Mouse (Mus musculus) limb, embryonic 11.5 days (tissue): ENCODE measurements around the gene C1ra. TPM values are rescaled to one million over a fixed set of nuclear protein-coding genes. Genes with fewer than 3 reads are reported as not detected.
"Not testable (repeated sequence)": the region's sequence is repeated elsewhere in the genome, so short reads cannot be mapped to it uniquely, and the experiment has no call there.

ENCODE experiments used
- ATAC-seq: fragments of 200-750 bp; cut with Nextera tagmentation; 2 replicates; pipeline ENCODE4 v1.8.0; 2017; ENCODE audit warnings: low read depth; ENCODE audit not compliant: insufficient number of reproducible peaks, low FRiP score, low TSS enrichment
- DNase-seq: peaks from one replicate; pipeline ENCODE4 v3.0.0-alpha.2; 2015; ENCODE audit warnings: low spot score
- H3K27ac ChIP-seq: fragments of 300-500 bp; sonication (generic); replicated peaks from 2 replicates; pipeline ENCODE4 v1.5.1; 2014; ENCODE audit warnings: low read depth, mild to moderate bottlenecking, low read length
- H3K27me3 ChIP-seq: fragments of 300-500 bp; sonication (generic); 2 replicates; pipeline ENCODE4 v1.6.1; 2014; ENCODE audit warnings: mild to moderate bottlenecking, low read length, mixed read lengths; ENCODE audit not compliant: control insufficient read depth, insufficient read depth
- H3K36me3 ChIP-seq: fragments of 300-500 bp; sonication (generic); 2 replicates; pipeline ENCODE4 v1.6.1; 2014; ENCODE audit warnings: mild to moderate bottlenecking, low read length, moderate library complexity, mixed read lengths; ENCODE audit not compliant: control insufficient read depth, insufficient read depth
- H3K4me1 ChIP-seq: fragments of 300-500 bp; sonication (generic); 2 replicates; pipeline ENCODE4 v1.6.1; 2014; ENCODE audit warnings: low read length, mixed read lengths; ENCODE audit not compliant: control insufficient read depth, insufficient read depth
- H3K4me2 ChIP-seq: fragments of 300-500 bp; sonication (generic); 2 replicates; pipeline ENCODE4 v1.6.1; 2014; ENCODE audit warnings: low read depth, mild to moderate bottlenecking, moderate library complexity; ENCODE audit not compliant: severe bottlenecking
- H3K4me3 ChIP-seq: fragments of 300-500 bp; sonication (generic); 2 replicates; pipeline ENCODE4 v1.5.1; 2014; ENCODE audit warnings: low read depth, low read length
- H3K9ac ChIP-seq: fragments of 300-500 bp; sonication (generic); 2 replicates; pipeline ENCODE4 v1.6.1; 2014; ENCODE audit warnings: mild to moderate bottlenecking, low read length
- H3K9me3 ChIP-seq: fragments of 300-500 bp; sonication (generic); 2 replicates; pipeline ENCODE4 v1.6.1; 2016; ENCODE audit warnings: low read length; ENCODE audit not compliant: control insufficient read depth
- WGBS: fragments of 180-500 bp; shearing (Covaris S2); extraction: QIAGEN DNeasy Blood & Tissue Kit; methylation state at CpG from one replicate; pipeline ENCODE4 v1.1.7; 2014; 5-methylcytosine and 5-hydroxymethylcytosine counted together
- polyA plus RNA-seq: library from polyadenylated mRNA; unstranded; fragments of >200 nt; fragmentation: Nextera tagmentation; extraction: Ambion mirVana; gene quantifications from 2 replicates; pipeline ENCODE4 v1.2.1, GENCODE M21; 2014

Gene C1ra
- polyA plus RNA-seq, 1 experiment from 2014 or later = 0.19 TPM

DNA sequence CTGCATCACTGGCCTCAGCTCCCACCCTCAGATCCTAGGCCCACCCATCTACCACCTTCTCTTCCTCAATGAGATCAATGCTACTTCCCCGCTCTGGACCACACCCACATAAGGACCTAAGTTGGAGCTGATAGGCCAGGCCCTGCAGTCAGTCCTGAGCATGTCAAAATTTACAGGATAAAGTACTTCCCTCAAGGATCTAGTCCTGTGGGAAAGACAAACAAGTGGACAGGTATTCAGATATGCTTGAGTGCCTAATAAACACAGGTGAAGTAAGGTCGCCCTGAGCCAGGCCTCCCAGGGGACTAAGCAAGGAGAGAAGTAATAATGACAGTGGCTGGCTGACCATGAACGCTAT, 32.7 kb upstream of the C1ra start:
- Histone ChIP-seq H3K4me3 (no peak overlapping the region), H3K27me3 (no peaks in the 10 kb centered on the region), H3K27ac (no peak overlapping the region), H3K4me2 (no peak overlapping the region), H3K36me3 (no peaks in the 10 kb centered on the region), H3K9me3 (no peaks in the 10 kb centered on the region), H3K9ac (no peak overlapping the region), H3K4me1 (no peaks in the 10 kb centered on the region)
- WGBS = 89% methylated on average over 3 of the region's 3 CpGs
- DNase-seq = no peak
- ATAC-seq = no peak

DNA sequence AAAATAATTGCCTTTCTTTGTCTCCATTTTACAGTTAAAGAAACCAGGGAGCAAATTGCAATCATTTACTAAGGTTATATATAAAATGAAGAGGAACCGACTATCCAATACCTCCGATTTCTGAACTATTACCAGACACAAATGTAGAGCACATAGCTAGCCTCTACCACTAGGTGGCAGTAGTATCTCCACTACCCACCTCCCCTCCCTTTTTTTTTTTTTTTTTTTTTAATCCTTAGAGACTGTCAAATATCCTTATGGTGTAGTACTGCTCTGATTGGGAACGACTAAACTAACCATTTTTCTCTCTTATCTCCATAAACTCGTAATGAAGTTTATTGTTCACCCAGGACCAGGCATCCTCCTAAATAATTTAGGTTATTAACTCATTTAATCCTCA, 31.9 kb upstream of the C1ra start:
- H3K9me3 ChIP-seq = no peaks in the 10 kb centered on the region
- WGBS = 56% methylated on average over 4 of the region's 4 CpGs
- no peak overlapping the region for H3K27ac ChIP-seq
- H3K27me3 ChIP-seq = no peaks in the 10 kb centered on the region
- ATAC-seq (no peak), DNase-seq (no peak)
- H3K4me2 ChIP-seq = no peak overlapping the region
- H3K4me1 ChIP-seq = no peaks in the 10 kb centered on the region
- no peak overlapping the region for H3K4me3 ChIP-seq
- no peak overlapping the region for H3K9ac ChIP-seq
- no peaks in the 10 kb centered on the region for H3K36me3 ChIP-seq

DNA sequence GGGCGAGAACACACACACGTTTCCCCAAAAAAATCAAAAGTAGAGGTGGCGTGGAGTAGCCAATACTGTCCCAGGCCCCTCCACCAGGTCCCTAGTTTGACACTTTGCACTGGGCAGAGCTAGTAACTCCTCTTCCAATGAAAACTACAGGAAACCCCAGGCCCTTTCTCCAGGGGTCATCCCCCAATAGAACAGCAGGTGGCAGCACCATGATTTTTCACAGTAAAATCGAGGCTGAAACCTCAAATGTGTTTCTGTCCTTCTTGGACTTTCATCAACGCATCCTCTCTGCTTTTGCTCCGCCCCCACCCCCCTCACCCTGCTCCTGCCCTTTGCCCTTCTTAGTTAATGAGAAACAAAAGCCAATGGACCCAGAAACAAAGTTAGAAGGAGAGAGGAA, 30.6 kb upstream of the C1ra start:
- Histone ChIP-seq H3K4me1 (no peaks in the 10 kb centered on the region), H3K9me3 (no peaks in the 10 kb centered on the region), H3K4me3 (no peak overlapping the region), H3K27ac (no peak overlapping the region), H3K9ac (no peak overlapping the region), H3K36me3 (no peaks in the 10 kb centered on the region), H3K4me2 (no peak overlapping the region), H3K27me3 (no peaks in the 10 kb centered on the region)
- ATAC-seq (peak; percentile 45; the same call in 1 of the 2 replicates), DNase-seq (peak; percentile 78)
- 24% methylated on average over 6 of the region's 6 CpGs for WGBS

DNA sequence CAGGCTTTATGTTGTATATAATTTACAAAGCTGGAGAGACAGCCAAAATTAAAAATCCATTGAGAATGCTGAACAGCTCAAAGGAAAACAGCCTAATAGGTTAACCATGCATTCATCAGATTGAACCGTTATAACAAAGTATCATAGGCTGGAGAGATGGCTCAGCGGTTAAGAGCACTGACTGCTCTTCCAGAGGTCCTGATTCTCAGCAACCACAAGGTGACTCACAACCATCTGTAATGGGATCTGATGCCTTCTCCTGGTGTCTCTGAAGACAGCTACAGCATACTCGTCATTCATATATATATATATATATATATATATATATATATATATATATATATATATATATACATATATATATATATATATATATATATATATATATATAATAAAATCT, 28.4 kb upstream of the C1ra start:
- not testable (repeated sequence) for H3K27ac ChIP-seq, ATAC-seq, H3K4me1 ChIP-seq, H3K36me3 ChIP-seq, DNase-seq, H3K9me3 ChIP-seq, H3K27me3 ChIP-seq, H3K4me2 ChIP-seq, H3K9ac ChIP-seq, H3K4me3 ChIP-seq
- 89% methylated on average over 3 of the region's 3 CpGs for WGBS

DNA sequence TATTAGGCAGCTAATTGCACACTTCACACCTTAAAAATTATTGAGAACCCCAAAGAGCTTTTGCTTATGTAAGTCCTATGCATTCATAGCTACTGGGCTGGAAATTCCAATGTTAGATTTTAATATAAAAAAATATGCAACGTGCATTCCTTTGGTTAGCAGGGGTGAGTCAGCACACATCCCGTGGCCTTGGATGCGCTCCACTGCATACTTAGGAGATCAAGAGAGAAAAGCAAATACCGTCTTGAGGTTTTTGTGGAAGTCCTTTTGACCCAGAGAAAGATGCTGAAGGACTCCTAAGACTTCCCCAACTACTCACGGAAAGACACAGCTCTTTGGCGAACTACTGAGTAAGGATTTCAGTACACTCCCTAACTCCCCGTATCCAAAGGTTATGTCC, 27.4 kb upstream of the C1ra start:
- DNase-seq = no peak
- Histone ChIP-seq H3K27me3 (no peaks in the 10 kb centered on the region), H3K9ac (no peak overlapping the region), H3K4me2 (no peak overlapping the region), H3K4me1 (no peaks in the 10 kb centered on the region), H3K36me3 (no peaks in the 10 kb centered on the region), H3K27ac (no peak overlapping the region), H3K9me3 (no peaks in the 10 kb centered on the region), H3K4me3 (no peak overlapping the region)
- 89% methylated on average over 7 of the region's 7 CpGs for WGBS
- ATAC-seq = no peak

DNA sequence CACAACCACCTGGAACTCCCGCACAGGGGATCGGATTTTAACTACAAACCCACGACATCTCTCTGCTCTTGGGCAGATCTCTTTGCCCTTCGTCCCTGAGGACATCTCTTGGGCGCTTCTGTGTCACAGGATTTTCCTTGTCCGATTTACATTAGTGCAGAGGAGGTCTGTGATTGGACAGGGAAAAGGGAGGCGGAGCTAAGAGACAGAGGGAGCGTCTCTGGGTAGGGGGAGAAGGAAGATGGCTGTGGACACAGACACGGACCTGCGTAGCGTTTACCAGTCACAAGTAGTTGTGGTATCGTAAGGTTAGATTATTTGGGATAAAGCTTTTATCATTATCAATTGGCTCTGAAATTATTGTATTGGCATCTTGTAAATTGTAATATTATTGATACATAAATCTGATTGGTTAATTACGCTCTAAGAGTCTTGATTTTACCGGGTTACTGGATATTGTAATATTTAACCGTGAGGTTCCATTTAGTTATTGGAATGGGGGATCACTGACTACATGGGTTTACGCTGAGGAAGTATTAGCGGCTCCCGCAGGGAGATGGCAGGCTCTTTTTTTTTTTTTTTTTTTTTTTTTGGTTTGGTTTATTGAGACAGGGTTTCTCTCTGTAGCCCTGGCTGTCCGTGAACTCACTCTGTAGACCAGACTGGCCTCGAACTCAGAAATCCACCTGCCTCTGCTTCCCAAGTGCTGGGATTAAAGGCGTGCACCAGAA, 26.6 kb upstream of the C1ra start:
- 36% methylated on average over 21 of the region's 21 CpGs for WGBS
- no peak overlapping the region for H3K4me3 ChIP-seq
- no peak for ATAC-seq

DNA sequence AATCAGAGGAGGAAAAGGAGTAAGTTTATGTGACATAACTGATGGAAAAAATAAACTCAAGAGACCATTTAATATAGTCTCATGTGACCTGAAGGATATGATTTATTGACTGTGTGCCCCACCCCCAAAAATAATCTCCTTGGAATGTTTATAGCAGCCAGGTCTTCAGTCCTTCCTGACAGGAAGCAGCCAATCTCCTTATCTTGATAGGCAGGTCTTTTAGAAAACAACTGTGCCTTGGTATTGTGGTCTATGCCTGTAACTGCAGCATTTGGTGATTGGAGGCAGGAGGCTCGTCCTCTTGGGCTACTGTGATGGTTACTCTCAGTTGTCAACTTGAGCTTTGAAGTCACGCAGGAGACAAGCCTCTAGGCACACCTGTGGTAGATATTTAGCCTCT, 24.7 kb upstream of the C1ra start:
- DNase-seq (no peak), ATAC-seq (no peak)
- H3K27ac ChIP-seq = no peak overlapping the region
- H3K9me3 ChIP-seq = no peaks in the 10 kb centered on the region
- no peak overlapping the region for H3K9ac ChIP-seq
- 48% methylated on average over 2 of the region's 2 CpGs for WGBS
- H3K27me3 ChIP-seq = no peaks in the 10 kb centered on the region
- no peak overlapping the region for H3K4me3 ChIP-seq
- no peaks in the 10 kb centered on the region for H3K36me3 ChIP-seq
- H3K4me1 ChIP-seq = no peaks in the 10 kb centered on the region
- no peak overlapping the region for H3K4me2 ChIP-seq

More for the DNA sequence above, 26.6 kb upstream of the C1ra start:
- Histone ChIP-seq H3K9ac (no peak overlapping the region), H3K27ac (no peak overlapping the region), H3K4me1 (no peaks in the 10 kb centered on the region), H3K36me3 (no peaks in the 10 kb centered on the region), H3K9me3 (no peaks in the 10 kb centered on the region), H3K27me3 (no peaks in the 10 kb centered on the region), H3K4me2 (peak overlapping the region; percentile 5; the same call in 1 of the 2 replicates)
- no peak for DNase-seq

DNA sequence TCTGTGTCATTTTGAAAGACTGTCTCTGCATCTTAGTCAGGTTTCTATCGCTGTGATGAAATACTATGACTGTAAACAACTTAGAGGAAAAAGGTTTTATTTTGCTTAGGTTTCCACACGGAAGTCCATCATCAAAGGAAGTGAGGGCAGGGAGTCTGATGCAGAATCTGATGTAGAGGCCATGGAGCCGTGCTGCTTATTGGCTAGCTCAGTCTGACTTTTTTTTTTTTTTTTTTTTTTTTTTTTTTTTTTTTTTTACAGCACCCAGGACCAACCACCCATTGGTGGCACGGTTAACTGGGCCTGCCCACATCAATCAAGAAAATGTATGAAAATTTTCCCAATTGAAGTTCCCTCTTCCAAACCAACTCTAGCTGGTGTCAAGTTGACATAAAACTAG, 23.3 kb upstream of the C1ra start:
- Histone ChIP-seq H3K9ac (no peak overlapping the region), H3K27me3 (no peaks in the 10 kb centered on the region), H3K4me2 (no peak overlapping the region), H3K36me3 (no peaks in the 10 kb centered on the region), H3K9me3 (no peaks in the 10 kb centered on the region), H3K27ac (no peak overlapping the region), H3K4me3 (no peak overlapping the region), H3K4me1 (no peaks in the 10 kb centered on the region)
- 77% methylated on average over 4 of the region's 4 CpGs for WGBS
- DNase-seq = no peak
- no peak for ATAC-seq

DNA sequence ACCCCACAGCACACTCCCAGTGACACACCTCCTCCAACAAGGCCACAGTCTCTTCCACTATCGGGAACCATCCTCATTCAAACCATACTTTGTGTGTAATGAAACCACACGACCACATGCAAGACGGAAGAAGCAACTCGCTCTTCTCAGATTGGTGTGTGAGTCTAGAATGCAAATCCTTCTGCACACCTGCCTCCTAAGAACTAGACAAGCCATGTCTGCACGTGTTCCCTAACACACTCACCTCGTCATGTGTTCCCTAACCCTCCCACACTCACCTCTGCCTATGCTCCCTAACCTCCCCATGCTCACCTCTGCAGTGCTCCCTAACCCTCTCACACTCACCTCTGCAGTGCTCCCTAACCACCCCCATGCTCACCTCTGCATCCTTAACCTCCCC, 20.8 kb upstream of the C1ra start:
- no peak overlapping the region for H3K4me2 ChIP-seq
- no peaks in the 10 kb centered on the region for H3K9me3 ChIP-seq
- DNase-seq (no peak), ATAC-seq (no peak)
- 80% methylated on average over 6 of the region's 6 CpGs for WGBS
- H3K27me3 ChIP-seq = no peaks in the 10 kb centered on the region
- H3K4me1 ChIP-seq = no peaks in the 10 kb centered on the region
- H3K27ac ChIP-seq = no peak overlapping the region
- no peak overlapping the region for H3K9ac ChIP-seq
- no peak overlapping the region for H3K4me3 ChIP-seq
- H3K36me3 ChIP-seq = no peaks in the 10 kb centered on the region
